Mouse (Mus musculus) kidney, embryonic 15.5 days (tissue): ENCODE results near the gene Tob1. TPM values are rescaled to one million over a fixed set of nuclear protein-coding genes. Genes with fewer than 3 reads are reported as not detected.

Experiments used
- ATAC-seq: fragments of 200-750 bp; cut with Nextera tagmentation; replicated peaks from 2 replicates; pipeline ENCODE4 v1.8.0; 2017; ENCODE audit warnings: moderate TSS enrichment; ENCODE audit not compliant: low FRiP score
- H3K27ac ChIP-seq: fragments of 300-500 bp; sonication (generic); 2 replicates; pipeline ENCODE4 v1.5.1; 2015; ENCODE audit warnings: mild to moderate bottlenecking, inconsistent platforms
- H3K27me3 ChIP-seq: fragments of 300-500 bp; sonication (generic); 2 replicates; pipeline ENCODE4 v1.6.1; 2015; ENCODE audit warnings: inconsistent platforms
- H3K36me3 ChIP-seq: fragments of 300-500 bp; sonication (generic); 2 replicates; pipeline ENCODE4 v1.6.1; 2015; ENCODE audit warnings: inconsistent platforms
- H3K4me1 ChIP-seq: fragments of 300-500 bp; sonication (generic); 2 replicates; pipeline ENCODE4 v1.6.1; 2015; ENCODE audit warnings: inconsistent platforms
- H3K4me2 ChIP-seq: fragments of 300-500 bp; sonication (generic); 2 replicates; pipeline ENCODE4 v1.6.1; 2015; ENCODE audit warnings: moderate library complexity, mild to moderate bottlenecking, inconsistent platforms
- H3K4me3 ChIP-seq: fragments of 300-500 bp; sonication (generic); replicated peaks from 2 replicates; pipeline ENCODE4 v1.5.1; 2015; ENCODE audit warnings: mild to moderate bottlenecking, inconsistent platforms
- H3K9ac ChIP-seq: fragments of 300-500 bp; sonication (generic); 2 replicates; pipeline ENCODE4 v1.6.1; 2015; ENCODE audit warnings: mild to moderate bottlenecking, inconsistent platforms
- H3K9me3 ChIP-seq: fragments of 300-500 bp; sonication (generic); replicated peaks from 2 replicates; pipeline ENCODE4 v1.6.1; 2016; ENCODE audit warnings: inconsistent platforms
- WGBS: fragments of 180-500 bp; shearing (Covaris S2); methylation state at CpG from one replicate; pipeline ENCODE4 v1.1.7; 2015; ENCODE audit warnings: mixed read lengths; 5-methylcytosine and 5-hydroxymethylcytosine counted together
- polyA plus RNA-seq: library from polyadenylated mRNA; unstranded; fragments of >200 nt; fragmentation: Nextera tagmentation; extraction: Ambion mirVana; gene quantifications from 2 replicates; pipeline ENCODE4 v1.2.1, GENCODE M21; 2015

Tob1 gene
- polyA plus RNA-seq, 1 experiment from 2014 or later: 36.6 TPM

GRCm38 (mm10) chr11:94213735-94214594, 2.7 kb downstream of the Tob1 start:
- peaks cover 36% of the 10 kb centered on the region for H3K4me1 ChIP-seq
- WGBS: 67% methylated on average over 29 of the region's 29 CpGs
- 0 out of 2 replicates have a peak overlapping the region, but pooled peaks have one; percentile 12 for H3K9ac ChIP-seq
- no peak for ATAC-seq
- H3K9me3 ChIP-seq: no peaks in the 10 kb centered on the region
- no peaks in the 10 kb centered on the region for H3K27me3 ChIP-seq
- H3K36me3 ChIP-seq: peaks cover 21% of the 10 kb centered on the region
- peak overlapping the region; percentile 67 for H3K4me2 ChIP-seq
- no peak overlapping the region for H3K27ac ChIP-seq
- peak overlapping the region; percentile 96 for H3K4me3 ChIP-seq

GRCm38 (mm10) chr11:94215581-94215980, 4.3 kb downstream of the Tob1 start:
- H3K4me3 ChIP-seq: no peak overlapping the region
- WGBS: 88% methylated on average over 3 of the region's 3 CpGs

GRCm38 (mm10) chr11:94216247-94216646, 5.0 kb downstream of the Tob1 start:
- Histone ChIP-seq H3K4me2 (no peak overlapping the region), H3K4me1 (peaks cover 36% of the 10 kb centered on the region), H3K4me3 (no peak overlapping the region), H3K27ac (no peak overlapping the region), H3K9me3 (no peaks in the 10 kb centered on the region), H3K9ac (no peak overlapping the region), H3K27me3 (no peaks in the 10 kb centered on the region), H3K36me3 (peaks cover 21% of the 10 kb centered on the region)
- 23% methylated on average over 2 of the region's 2 CpGs for WGBS
- ATAC-seq: no peak

More at GRCm38 (mm10) chr11:94215581-94215980, 4.3 kb downstream of the Tob1 start:
- Histone ChIP-seq H3K4me2 (no peak overlapping the region), H3K9ac (no peak overlapping the region), H3K9me3 (no peaks in the 10 kb centered on the region), H3K27ac (no peak overlapping the region), H3K27me3 (no peaks in the 10 kb centered on the region), H3K36me3 (peaks cover 21% of the 10 kb centered on the region), H3K4me1 (peaks cover 36% of the 10 kb centered on the region)
- ATAC-seq: no peak

GRCm38 (mm10) chr11:94221257-94221656, 10.0 kb downstream of the Tob1 start:
- no peak overlapping the region for H3K27ac ChIP-seq

GRCm38 (mm10) chr11:94223531-94223930, 12.3 kb downstream of the Tob1 start:
- Histone ChIP-seq H3K4me2 (no peak overlapping the region), H3K27me3 (no peaks in the 10 kb centered on the region), H3K27ac (no peak overlapping the region), H3K9ac (no peak overlapping the region), H3K4me3 (no peak overlapping the region), H3K9me3 (no peaks in the 10 kb centered on the region), H3K4me1 (peaks cover 6% of the 10 kb centered on the region), H3K36me3 (no peaks in the 10 kb centered on the region)
- 75% methylated on average over 9 of the region's 9 CpGs for WGBS
- ATAC-seq: no peak

More at GRCm38 (mm10) chr11:94221257-94221656, 10.0 kb downstream of the Tob1 start:
- Histone ChIP-seq H3K9me3 (no peaks in the 10 kb centered on the region), H3K27me3 (no peaks in the 10 kb centered on the region), H3K4me2 (no peak overlapping the region), H3K36me3 (no peaks in the 10 kb centered on the region), H3K9ac (no peak overlapping the region), H3K4me3 (no peak overlapping the region), H3K4me1 (peaks cover 12% of the 10 kb centered on the region)
- ATAC-seq: no peak
- WGBS: 92% methylated on average over 7 of the region's 7 CpGs

- H3K36me3 ChIP-seq: no peaks in the 10 kb centered on the region
Measured at GRCm38 (mm10) chr11:94225985-94226384, 14.7 kb downstream of the Tob1 start.

GRCm38 (mm10) chr11:94228416-94228815, 17.2 kb downstream of the Tob1 start:
- Histone ChIP-seq H3K4me1 (peaks cover 13% of the 10 kb centered on the region), H3K9me3 (no peaks in the 10 kb centered on the region)
- 34% methylated on average over 9 of the region's 9 CpGs for WGBS

More at GRCm38 (mm10) chr11:94225985-94226384, 14.7 kb downstream of the Tob1 start:
- H3K27ac ChIP-seq: no peak overlapping the region
- peak; percentile 56; the same call in 1 of the 2 replicates for ATAC-seq
- no peaks in the 10 kb centered on the region for H3K27me3 ChIP-seq
- no peak overlapping the region; the same call in 1 of the 2 replicates for H3K9ac ChIP-seq
- H3K4me1 ChIP-seq: peaks cover 6% of the 10 kb centered on the region
- H3K4me2 ChIP-seq: no peak overlapping the region
- 36% methylated on average over 7 of the region's 7 CpGs for WGBS
- H3K4me3 ChIP-seq: no peak overlapping the region
- no peaks in the 10 kb centered on the region for H3K9me3 ChIP-seq

GRCm38 (mm10) chr11:94229207-94229960, 18.1 kb downstream of the Tob1 start:
- Histone ChIP-seq H3K27me3 (no peaks in the 10 kb centered on the region; the same call in 1 of the 2 replicates), H3K4me3 (no peak overlapping the region), H3K27ac (no peak overlapping the region), H3K4me2 (no peak overlapping the region), H3K9me3 (no peaks in the 10 kb centered on the region), H3K36me3 (no peaks in the 10 kb centered on the region), H3K4me1 (peaks cover 13% of the 10 kb centered on the region), H3K9ac (no peak overlapping the region)
- WGBS: 90% methylated on average over 5 of the region's 5 CpGs
- no peak for ATAC-seq

More at GRCm38 (mm10) chr11:94228416-94228815, 17.2 kb downstream of the Tob1 start:
- no peak for ATAC-seq
- no peak overlapping the region for H3K9ac ChIP-seq
- no peak overlapping the region for H3K27ac ChIP-seq
- H3K27me3 ChIP-seq: no peaks in the 10 kb centered on the region
- H3K4me2 ChIP-seq: no peak overlapping the region
- H3K4me3 ChIP-seq: no peak overlapping the region
- no peaks in the 10 kb centered on the region for H3K36me3 ChIP-seq

GRCm38 (mm10) chr11:94230244-94230643, 19.0 kb downstream of the Tob1 start:
- Histone ChIP-seq H3K27me3 (no peaks in the 10 kb centered on the region; the same call in 1 of the 2 replicates), H3K36me3 (no peaks in the 10 kb centered on the region), H3K9ac (no peak overlapping the region), H3K4me3 (no peak overlapping the region), H3K9me3 (no peaks in the 10 kb centered on the region), H3K27ac (no peak overlapping the region), H3K4me1 (peaks cover 13% of the 10 kb centered on the region), H3K4me2 (no peak overlapping the region)
- no peak for ATAC-seq
- WGBS: 70% methylated on average over 8 of the region's 8 CpGs

GRCm38 (mm10) chr11:94231821-94232552, 20.7 kb downstream of the Tob1 start:
- no peak overlapping the region for H3K4me3 ChIP-seq
- H3K27ac ChIP-seq: 0 out of 2 replicates have a peak overlapping the region, but pooled peaks have one; percentile 30
- no peaks in the 10 kb centered on the region for H3K36me3 ChIP-seq
- ATAC-seq: 0 out of 2 replicates have a peak, but pooled peaks have one; percentile 19
- no peak overlapping the region for H3K4me2 ChIP-seq
- H3K27me3 ChIP-seq: no peaks in the 10 kb centered on the region; the same call in 1 of the 2 replicates
- no peaks in the 10 kb centered on the region for H3K9me3 ChIP-seq
- peaks cover 13% of the 10 kb centered on the region for H3K4me1 ChIP-seq
- no peak overlapping the region for H3K9ac ChIP-seq
- WGBS: 63% methylated on average over 19 of the region's 19 CpGs

- WGBS: 86% methylated on average over 6 of the region's 6 CpGs
Measured at GRCm38 (mm10) chr11:94233405-94233804, 22.2 kb downstream of the Tob1 start.

More at GRCm38 (mm10) chr11:94233405-94233804, 22.2 kb downstream of the Tob1 start:
- no peak overlapping the region for H3K4me2 ChIP-seq
- no peak overlapping the region for H3K27ac ChIP-seq
- peaks cover 13% of the 10 kb centered on the region for H3K4me1 ChIP-seq
- no peak overlapping the region for H3K9ac ChIP-seq
- no peak for ATAC-seq
- no peaks in the 10 kb centered on the region for H3K9me3 ChIP-seq
- H3K27me3 ChIP-seq: no peaks in the 10 kb centered on the region; the same call in 1 of the 2 replicates
- H3K4me3 ChIP-seq: no peak overlapping the region
- no peaks in the 10 kb centered on the region for H3K36me3 ChIP-seq
